Mouse (Mus musculus) ES-E14 (cell line): ENCODE data around the gene Nectin1.

Source experiments
- MAFK ChIP-seq: IDR thresholded peaks from 2 replicates; pipeline ENCODE4 v1.6.1; 2014; ENCODE audit warnings: mild to moderate bottlenecking, low read depth, low read length, inconsistent platforms; ENCODE audit not compliant: insufficient read depth
- ZC3H11A ChIP-seq: IDR thresholded peaks from 2 replicates; pipeline ENCODE4 v1.6.1; 2012; ENCODE audit warnings: low read depth, mild to moderate bottlenecking, inconsistent platforms, low read length, borderline replicate concordance

- TF ChIP-seq ZC3H11A (no peak), MAFK (no peak)
These were observed 38.6 kb downstream of the Nectin1 start for GRCm38 (mm10) chr9:43782401-43782800.
